Mouse (Mus musculus): Measurements from ENCODE around the gene Ciita.

DNA sequence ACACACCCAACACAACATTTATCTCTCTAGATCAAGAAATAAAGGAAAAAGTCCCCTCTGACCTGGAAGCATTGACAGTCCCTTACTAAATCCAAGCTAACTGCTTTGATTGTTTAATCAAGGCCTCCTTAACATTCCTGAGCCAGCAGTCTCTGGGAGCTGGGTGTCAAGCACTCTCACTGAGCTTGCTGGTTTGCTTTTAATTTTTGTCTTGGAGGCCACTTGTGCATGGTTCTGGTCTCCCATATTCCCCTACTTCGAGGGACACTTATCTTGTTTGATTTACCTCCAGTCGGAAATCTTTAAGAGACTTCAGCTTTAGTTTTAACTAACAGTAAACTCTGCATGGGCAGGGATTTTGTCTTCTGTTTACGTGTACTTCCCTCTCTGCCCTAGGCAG lies 4.9 kb upstream of the Ciita start:
- TF ChIP-seq POLR2A (IDR thresholded peaks at IDR 0.05; ENCODE audit: control insufficient read depth, extremely low read depth, insufficient read depth, low read length, poor library complexity) (no peak), CTCF (IDR thresholded peaks at IDR 0.05; ENCODE audit: borderline replicate concordance, control insufficient read depth, extremely low read depth, insufficient read depth, low read length, poor library complexity) (no peak)
